Mouse (Mus musculus): ENCODE measurements at regions not wholly inside any gene's neighbourhood (a gene's known extent, or its start where the extent isn't known, plus 50 kb on each side); places are given as distances from the start of the nearest gene placed in this dataset.

DNA sequence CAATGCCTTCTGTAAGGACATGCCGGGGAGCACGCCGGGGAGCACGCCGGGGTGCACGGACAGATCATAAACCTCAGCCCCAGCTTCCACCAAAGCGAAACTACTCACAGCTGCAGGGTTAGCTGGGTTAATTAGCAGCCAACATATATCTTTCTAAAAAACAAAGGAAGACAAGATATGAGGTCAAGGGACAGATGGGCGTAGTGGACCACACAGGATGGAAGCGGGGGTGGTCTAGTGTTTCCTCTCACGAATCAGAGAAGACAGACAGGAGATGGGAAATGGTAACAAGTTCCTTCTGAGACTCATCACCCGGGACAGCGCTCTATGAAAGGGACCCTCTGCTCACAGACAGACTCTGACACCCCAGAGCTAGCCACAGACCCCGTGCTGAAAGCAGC is 60.0 kb upstream of the Ajap1 start:
- DNase-seq: no peak
- intact Hi-C loops (cut with DNase I): no loop called here

DNA sequence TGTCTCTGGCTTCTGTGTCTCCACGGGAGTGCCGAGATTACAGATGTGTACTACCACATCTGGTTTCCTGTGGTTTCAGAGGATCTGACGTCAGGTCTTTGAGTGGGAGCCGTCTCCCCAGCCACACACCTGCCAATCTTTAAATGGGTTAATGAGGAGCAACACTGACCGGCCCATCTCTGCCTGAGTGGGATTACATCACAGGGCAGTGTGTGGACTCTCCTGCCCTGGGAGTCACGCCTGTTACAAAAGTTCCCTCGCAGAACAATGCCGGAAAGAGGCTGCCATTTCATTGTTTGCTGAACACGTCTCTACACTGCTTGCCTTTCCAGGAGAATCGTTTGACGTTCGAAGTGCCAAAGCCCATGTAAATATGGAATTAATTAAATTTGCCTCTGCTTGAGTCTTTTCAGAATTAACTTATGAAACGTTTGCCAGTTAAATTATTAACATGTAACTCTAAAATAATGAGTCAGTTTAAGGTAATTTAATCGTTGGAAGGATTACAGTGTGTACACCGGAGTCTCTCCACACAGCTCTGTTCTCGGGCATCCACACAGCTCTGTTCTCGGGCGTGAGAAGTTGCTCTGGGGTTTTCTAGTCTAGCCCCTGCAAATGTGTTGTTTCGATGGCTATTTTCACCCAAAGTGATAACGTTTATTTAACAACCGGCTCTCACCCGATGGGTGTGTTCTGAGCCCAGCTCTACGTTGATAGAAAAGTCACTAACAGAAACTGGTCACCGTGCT is 61.5 kb upstream of the Ajap1 start:
- DNase-seq: no peak
- intact Hi-C loops (cut with DNase I): no loop called here

DNA sequence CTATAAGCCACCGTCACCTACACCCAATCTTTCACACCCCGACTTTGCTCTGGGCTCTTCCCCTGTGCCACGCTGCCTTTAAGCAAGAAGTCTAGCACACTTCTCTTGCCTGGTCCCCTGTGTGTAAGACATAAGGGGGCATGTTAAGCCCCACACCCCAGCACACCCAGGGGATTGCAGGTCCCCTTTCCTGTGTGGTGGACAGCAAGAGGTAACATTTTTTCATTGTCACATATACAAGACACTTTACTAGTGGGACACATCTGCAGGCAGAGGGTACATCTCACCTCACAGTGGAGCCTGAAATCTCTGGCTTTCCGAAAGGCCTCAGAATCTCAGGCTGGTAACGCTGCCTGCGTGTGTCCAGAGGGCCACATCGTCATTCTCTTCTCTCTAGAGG is 64.1 kb upstream of the Ajap1 start:
- no peak for DNase-seq
- intact Hi-C loops (cut with DNase I): no loop called here

DNA sequence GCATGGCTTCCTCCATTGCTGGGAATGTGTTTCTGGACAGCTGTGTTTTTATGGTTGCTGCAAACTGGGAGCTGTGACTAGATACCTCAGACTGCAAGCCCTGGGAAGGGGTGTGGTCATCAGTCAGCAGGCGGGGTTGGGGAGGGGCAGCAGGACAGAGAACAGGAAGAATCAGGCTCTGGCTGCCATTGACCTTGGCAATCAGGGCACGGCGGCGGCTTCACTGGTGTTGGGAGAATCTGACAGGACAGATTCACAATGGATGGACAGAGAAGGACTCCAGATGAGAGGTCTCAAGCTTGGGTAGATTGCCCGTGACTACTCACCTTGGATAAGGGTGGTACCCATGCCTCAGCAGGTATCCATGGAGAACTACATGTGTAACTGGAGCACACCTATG is 64.5 kb upstream of the Ajap1 start:
- intact Hi-C loops (cut with DNase I): no loop called here
- DNase-seq: no peak

DNA sequence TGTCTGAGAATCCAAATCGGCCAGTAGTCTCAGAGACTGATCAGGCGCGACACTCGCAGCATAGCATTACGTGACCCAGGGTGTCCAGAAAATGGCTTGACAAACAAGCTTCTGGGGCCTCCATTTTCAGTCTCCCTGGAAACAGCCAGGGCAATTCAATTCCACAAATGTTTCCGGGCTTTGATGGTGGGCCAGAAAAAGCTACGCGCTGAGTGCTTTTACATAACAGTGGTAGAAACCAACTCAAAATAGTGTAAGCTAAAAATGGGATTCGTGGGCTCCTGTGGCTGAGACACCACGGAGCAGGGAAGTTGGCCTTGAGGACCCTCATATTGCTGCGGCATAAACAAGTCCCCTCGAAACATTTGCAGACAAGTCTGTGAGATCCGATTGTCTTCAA is 65.3 kb upstream of the Ajap1 start:
- no peak for DNase-seq
- intact Hi-C loops (cut with DNase I): no loop called here

DNA sequence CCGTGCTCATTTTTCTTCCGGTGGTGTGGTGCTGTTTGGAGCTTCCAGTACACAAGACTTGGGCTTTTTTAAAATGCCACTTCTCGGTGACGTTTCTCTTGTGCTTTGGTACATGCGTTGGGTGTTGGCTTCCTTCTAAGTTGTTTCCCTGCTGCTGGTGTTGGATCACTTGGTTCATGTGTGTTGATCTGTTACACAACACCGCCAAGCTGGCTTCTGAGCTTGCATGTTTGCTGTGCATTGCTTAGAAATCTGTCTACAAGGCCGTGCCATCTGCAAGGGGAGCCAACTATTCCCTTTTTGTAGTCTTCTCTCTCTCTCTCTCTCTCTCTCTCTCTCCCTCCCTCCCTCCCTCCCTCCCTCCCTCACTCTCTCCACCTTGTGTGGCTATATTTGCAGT is 68.7 kb upstream of the Ajap1 start:
- intact Hi-C loops (cut with DNase I): no loop called here
- no peak for DNase-seq

DNA sequence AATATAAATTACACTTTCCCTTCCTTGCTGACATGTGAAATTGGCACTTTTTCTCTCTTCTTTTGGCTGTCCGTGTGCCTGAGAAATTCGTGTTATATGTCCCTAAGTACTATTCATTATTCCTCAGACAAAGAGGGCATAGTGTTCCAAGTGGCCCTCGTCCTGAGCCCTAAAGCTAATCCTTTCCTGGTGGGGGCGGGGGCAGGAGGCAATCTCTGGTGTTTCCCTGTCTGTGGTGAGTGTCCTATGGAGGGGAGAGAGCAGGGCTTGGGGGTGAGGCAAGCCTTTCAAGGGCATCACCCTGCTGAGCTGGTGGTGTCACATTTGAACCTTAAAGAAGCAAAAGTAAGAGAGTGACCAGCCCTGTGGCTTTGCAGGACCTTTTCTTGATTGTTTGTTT is 69.9 kb upstream of the Ajap1 start:
- DNase-seq: no peak
- intact Hi-C loops (cut with DNase I): no loop called here

DNA sequence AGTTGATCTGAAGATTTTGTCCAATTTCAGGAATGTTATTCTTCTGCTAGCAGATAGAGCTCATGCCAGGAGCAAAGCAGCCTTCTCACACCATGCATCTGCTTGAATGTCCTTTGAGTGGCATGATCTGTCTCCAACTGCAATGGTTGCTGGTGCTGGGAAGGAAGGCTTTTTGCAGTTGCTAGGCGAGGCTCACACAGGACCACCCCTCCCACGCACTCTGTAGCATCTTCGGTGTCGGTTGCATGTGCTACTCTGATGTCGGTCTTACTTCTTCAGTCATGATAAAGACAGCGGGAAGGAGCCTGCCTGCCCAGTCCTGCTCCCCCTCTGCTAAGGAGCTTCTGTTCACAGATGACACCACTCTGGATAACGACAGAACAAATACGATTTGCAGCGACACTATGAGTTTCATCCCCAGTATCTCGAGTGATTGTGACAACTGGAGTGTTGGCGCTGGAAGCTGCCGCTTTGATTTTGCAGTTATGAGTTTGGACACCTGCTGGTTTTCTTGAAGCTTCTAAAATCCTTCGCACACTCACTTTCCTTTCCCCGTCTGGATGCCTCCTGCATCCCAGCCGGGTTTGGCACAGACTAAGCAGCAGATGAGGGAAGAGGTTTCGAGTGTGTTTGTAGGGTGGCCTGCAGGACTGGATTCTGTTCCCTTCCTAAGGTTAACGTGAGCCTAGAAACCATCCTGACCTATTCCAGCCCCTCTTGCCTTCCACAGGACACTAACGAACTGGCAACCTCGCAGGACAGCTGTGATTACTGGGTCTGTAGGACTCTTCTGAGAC is 75.4 kb upstream of the Ajap1 start:
- no peak for DNase-seq

DNA sequence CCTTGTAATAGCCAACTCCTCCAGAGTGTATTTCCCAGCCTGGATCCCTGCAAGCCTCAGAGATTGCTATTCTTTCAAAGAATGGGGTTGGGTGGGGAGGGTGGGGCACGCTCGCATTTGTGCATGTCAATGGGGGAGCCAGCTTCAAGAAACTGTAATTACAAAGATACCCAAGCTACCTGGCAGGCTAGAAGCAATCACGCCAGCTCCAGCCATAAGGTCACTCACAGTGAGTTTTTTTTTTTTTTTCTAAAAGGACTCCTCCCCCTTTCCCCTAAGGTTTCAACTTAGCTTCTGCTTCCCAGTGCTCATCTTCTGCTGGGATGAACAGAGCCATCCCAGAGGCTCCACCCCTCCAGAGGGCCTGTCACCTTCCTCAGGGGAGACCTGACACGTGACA is 77.0 kb upstream of the Ajap1 start:
- intact Hi-C loops (cut with DNase I): no loop called here
- no peak for DNase-seq

More for the DNA sequence above, 75.4 kb upstream of the Ajap1 start:
- intact Hi-C loops (cut with DNase I): no loop called here

DNA sequence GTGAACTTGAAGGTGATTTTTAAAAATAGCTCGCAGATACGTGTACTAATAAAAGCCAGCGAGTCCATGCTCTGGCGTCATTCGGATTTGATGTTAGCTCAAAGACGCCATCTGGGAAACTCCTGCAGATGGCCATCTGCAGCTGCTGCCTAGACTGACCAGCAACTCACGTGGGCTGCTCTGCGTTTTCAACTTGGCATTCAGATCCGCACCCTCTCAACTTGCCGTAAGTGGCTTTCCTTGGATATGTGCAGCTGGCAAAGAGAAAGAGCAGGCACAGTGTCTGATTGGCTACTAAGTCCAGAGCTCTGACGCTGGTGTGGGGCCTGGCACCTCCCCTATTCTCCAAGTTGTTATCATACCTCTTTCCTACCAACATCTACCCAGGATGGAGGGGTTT is 77.6 kb upstream of the Ajap1 start:
- DNase-seq: peak in 1 of 2 experiments; percentile 5
- intact Hi-C loops (cut with DNase I): no loop called here

DNA sequence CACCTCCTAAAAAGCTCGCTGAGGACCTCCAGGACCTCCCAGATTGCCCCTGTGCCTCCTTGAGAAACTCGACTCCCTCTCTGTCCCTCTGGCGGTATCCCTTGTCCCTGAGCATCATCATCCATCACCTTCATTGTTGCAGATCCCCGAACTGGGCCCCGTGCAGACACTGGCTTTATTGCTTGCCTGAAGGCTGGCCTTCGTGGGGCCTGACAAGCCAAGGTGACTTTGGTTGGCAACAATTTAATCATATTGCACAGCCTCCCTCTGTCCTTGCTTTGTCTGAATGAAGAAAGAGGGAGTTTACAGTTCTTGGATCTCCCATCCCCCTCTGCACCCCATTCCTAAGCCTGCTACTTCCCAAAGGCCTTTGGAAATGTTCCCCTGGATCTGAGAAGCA is 78.3 kb upstream of the Ajap1 start:
- intact Hi-C loops (cut with DNase I): no loop called here
- no peak for DNase-seq

DNA sequence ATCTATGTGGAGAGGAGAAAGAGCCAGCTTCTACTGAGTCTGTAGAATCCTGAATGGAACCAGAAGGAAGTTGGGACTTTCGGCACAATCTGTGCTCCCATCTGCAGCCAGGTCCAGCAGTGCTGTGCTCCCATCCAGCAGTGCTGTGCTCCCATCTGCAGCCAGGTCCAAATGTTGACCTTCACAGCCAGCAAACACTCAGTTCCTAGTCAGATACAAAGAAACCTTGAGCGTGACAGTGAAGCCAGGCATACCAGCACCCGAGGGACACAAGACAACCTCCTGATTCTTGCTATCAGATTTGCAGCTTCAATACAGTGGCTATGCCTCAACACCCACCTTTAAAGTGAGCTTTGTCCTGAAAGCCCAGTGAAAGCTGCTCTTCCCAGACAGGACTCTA is 79.4 kb upstream of the Ajap1 start:
- intact Hi-C loops (cut with DNase I): no loop called here

DNA sequence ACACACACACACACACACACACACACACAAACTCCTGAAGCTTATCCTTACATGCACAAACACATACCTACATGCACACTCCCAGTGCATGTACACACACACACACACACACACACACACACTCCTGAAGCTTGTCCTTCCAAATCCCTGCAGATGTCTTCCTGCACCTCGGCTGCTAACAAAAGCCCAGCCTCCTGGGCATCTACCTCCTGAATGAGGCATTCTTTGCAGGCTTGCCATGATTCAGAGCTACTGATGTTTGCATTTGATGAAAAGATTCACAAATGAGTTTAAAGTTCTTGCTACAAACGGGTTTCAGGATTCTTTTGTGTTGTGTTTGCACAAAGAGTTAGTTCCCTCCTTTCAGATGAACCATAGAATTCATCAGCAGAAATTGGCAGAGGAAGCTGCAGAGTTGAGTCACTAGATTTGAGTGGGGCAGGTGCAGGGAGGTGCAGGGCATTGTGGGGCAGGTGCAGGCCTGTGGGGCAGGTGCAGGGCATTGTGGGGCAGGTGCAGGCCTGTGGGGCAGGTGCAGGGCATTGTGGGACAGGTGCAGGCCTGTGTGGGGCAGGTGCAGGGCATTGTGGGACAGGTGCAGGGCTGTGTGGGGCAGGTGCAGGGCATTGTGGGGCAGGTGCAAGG is 84.8 kb upstream of the Ajap1 start:
- no peak for DNase-seq

More for the DNA sequence above, 79.4 kb upstream of the Ajap1 start:
- no peak for DNase-seq

DNA sequence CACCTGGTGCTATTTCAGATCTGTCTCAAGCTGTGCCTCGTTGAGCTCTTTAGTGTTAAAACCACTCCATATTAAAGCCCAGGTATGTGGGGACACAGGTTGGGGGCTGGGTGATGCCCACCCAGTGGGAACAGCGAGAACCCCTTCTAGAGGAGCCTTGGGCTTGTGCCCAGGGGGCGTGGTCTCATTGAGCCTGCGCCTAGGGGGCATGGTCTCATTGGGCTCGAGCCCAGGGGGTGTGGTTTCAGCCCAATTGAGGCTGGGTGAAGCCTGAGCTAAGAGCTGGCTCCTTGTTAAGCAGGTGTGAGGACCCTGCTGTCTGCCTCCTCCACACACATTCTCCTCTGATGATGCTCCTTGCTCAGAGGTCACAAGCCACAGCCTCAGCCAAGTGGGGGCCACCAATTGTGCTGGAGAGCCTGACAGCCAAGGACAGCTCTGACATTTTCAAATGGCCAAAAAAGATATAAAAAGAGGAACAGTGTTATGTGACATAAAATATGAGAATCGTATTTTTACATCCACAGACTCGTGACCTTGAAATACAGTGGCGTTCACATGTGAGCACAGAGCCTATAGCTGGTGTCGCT is 90.7 kb upstream of the Ajap1 start:
- DNase-seq: no peak
- intact Hi-C loops (cut with DNase I): no loop called here

More for the DNA sequence above, 84.8 kb upstream of the Ajap1 start:
- intact Hi-C loops (cut with DNase I): no loop called here

DNA sequence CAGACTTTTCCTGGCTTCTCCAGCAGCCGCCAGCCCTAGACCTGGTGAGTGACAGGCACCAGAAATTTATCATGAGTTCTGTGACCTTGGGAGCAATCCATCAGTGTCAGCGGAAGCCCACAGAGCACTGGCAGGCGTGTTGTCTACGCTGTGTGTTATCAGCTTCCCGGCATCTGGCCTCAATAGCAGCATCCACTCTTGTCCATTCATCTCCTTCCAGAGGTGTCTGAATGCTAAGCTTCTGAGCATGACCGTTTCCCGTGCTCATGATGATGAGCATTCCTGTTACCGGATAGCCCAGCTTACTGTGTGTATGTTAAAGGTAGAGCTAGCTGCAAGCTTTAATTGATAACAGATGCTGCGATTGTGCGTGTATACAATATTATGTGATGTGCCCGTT is 110.7 kb upstream of the Ajap1 start:
- no peak for DNase-seq
- intact Hi-C loops (cut with DNase I): no loop called here

DNA sequence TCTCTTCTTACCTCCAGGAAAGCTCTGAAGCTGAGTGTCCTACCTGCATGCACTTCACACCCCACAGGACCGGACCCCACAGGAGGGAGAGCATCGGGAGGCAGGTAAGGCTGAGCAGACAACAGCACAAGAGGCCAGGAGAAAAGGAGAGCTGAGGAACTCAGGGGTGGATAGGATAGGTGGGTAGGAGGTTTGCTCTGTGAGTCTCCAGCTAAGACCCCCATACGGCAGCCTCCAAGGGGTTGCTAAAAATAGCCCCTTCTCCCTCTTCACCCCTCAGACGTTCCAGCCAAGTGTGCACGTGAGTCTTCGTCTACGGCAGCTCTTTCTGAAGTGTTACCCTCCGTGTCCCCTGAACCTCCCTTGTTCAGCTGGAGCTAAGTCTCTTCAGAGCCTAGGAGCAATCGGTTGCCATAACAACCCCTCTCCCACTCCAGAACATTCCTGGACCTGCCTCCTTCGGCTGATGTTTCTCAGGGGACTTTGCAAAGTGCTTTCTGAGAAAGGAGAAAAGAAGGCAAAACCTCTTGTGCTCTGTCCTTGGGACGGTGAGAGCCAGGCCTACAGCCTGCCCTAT is 117.3 kb upstream of the Ajap1 start:
- DNase-seq: no peak
- intact Hi-C loops (cut with DNase I): no loop called here

DNA sequence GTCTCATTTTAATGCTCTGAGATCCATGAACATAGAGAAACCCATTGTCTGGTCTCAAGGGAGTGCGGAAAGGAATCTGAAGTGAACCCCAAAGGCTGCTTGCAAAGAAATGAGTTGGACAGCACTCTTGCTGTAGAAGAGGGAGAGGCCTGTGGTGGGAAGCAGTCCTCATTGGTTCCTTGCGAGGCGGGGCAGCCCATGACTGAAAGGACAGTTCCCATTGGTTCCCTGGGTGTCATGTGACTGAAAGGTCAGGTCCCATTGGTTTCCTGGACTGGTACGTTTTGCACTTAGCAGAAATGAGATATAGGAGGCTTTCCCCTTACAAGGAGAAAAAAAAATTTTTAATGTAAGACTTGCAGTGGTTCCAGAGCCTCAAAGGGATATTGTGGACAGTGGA is 119.9 kb upstream of the Ajap1 start:
- DNase-seq: no peak
- intact Hi-C loops (cut with DNase I): no loop called here

DNA sequence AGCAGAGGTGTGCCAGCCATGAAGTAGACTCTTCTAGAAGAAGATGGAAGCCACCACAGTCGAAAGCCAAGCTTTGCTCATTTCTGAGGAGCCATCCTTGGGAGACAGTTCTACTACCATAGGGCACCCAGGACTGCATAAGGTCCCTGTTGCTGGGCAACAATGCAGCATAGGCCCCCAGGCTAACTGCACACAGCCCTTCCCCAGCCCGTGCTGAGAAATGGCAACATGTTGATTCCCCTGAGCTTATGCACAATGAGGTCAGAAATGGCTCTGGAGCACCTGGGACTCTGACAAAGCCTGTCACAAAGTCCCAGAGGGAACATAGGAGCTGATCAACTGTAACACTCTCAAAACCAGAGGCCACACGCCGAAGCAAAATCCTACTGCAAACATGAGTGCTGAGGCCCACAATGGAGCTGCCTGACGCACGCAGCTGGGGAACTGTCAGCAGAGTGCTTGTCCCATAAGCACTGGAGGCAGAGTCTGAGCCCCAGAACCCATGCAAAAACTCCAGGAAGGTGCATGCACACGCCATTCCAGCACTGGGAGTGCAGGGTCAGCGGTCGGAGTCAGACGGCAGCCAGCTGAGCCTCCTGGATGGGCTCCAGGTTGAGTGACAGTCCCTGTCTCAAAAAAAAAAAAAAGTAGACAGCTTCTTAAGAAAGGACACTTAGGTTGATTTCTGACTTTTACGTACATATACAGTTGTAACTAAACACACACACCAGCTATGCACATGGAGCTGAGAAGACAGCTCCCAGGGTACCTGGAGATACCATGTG is 120.6 kb upstream of the Ajap1 start:
- intact Hi-C loops (cut with DNase I): no loop called here
- DNase-seq: peak; percentile 4 to 14

DNA sequence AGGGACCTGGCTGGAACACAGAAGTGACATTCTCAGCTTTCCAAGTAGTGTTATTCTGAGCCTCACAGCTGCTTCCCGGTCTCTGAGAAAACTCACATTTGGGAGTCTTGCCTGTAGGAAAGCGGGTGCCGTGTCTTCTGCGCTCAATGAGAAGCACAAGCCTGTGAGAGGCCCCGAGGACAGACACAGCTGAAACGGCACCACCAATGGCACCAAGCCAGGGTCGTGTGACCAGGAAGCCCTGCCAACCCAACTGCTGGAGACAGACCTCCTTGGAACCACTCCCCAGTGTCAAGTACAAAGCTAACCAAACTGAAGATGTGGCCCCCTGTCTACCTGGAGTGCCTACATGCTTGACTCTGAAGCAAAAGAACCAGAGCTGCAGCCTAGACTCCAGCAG is 121.3 kb upstream of the Ajap1 start:
- intact Hi-C loops (cut with DNase I): no loop called here
- DNase-seq: peak in 1 of 2 experiments; percentile 23
